Mouse (Mus musculus) testis, adult 2 months (tissue): ENCODE results near the gene Erc2.

Source experiments
- CTCF ChIP-seq: fragments of 200-500 bp; IDR thresholded peaks from 2 replicates; pipeline ENCODE4 v1.5.1; 2012; ENCODE audit warnings: low read depth, mild to moderate bottlenecking, inconsistent platforms, low read length, moderate library complexity; ENCODE audit not compliant: control insufficient read depth, insufficient read depth, insufficient replicate concordance
- POLR2A ChIP-seq: fragments of 200-500 bp; IDR thresholded peaks from 2 replicates; pipeline ENCODE4 v1.6.1; 2012; ENCODE audit warnings: low read depth, mild to moderate bottlenecking, inconsistent platforms, low read length, moderate library complexity; ENCODE audit not compliant: control insufficient read depth

DNA sequence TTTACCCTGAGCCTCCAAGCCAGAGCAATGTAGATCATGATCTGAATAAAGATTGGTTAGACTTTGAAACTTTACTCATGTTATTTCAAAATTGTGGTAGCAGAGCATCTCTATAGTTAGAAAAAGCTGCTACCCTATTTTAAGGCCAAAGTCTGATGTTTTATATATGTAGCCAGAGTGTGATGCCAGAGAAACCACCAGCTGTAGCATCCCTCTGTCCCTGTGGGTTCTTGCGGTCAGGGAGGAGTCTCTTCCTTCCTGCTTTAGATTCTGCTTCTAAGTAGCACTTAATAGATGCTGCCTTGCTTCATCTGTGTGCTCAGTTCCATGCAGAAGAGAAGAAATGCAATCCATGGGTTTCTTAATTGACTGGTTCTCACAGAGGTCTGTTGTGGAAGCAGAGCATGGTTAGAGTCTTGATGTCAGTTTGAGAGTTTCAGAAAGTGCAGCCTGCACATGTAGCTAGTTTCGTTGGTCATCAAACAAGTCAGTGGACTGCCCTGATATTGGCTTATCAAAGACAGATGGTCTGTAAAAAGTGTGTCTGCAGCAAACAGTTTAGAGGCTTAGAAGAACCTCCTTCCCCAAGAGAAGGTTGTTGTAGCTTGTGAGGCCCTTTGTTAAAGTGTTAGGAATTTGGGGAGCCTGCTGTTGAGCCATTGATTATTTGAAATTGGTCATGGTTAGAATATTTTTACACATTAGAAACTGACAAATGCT lies 156.9 kb downstream of the Erc2 start:
- TF ChIP-seq CTCF (no peak), POLR2A (no peak)
